Mouse (Mus musculus) erythroblast, adult 5-6 weeks (primary cell): ENCODE measurements around the gene Cdk17. TPM values are rescaled to one million over a fixed set of nuclear protein-coding genes. Genes with fewer than 3 reads are reported as not detected.
A peak's percentile ranks its signal among the peaks of the same experiment; 100 is the strongest.
"Not testable (repeated sequence)": the region's sequence is repeated elsewhere in the genome, so short reads cannot be mapped to it uniquely, and the experiment has no call there.

ENCODE experiments used
- ATAC-seq: replicated peaks from 2 replicates; pipeline ENCODE4 v1.8.0; 2016; ENCODE audit warnings: moderate number of reproducible peaks, mild to moderate bottlenecking, moderate TSS enrichment, inconsistent platforms; ENCODE audit not compliant: poor library complexity, low FRiP score, severe bottlenecking
- total RNA-seq, 2 experiments: library from RNA; stranded (forward) in 1 of 2; stranded (reverse) in 1 of 2; fragments of 150-400 nt in 1 of 2; fragments of 200-764, 138-1000 nt in 1 of 2; gene quantifications; 2 replicates each; pipeline versions ENCODE4 v1.2.3 to v1.2.4; 2015 to 2017; ENCODE audit warnings: low replicate concordance in 2 of 2

Gene Cdk17
- total RNA-seq, 2 experiments from 2014 or later = 26.2 to 27.5 TPM

GRCm38 (mm10) chr10:93140778-93141177 is 19.9 kb upstream of the Cdk17 start:
- no peak for ATAC-seq

DNA sequence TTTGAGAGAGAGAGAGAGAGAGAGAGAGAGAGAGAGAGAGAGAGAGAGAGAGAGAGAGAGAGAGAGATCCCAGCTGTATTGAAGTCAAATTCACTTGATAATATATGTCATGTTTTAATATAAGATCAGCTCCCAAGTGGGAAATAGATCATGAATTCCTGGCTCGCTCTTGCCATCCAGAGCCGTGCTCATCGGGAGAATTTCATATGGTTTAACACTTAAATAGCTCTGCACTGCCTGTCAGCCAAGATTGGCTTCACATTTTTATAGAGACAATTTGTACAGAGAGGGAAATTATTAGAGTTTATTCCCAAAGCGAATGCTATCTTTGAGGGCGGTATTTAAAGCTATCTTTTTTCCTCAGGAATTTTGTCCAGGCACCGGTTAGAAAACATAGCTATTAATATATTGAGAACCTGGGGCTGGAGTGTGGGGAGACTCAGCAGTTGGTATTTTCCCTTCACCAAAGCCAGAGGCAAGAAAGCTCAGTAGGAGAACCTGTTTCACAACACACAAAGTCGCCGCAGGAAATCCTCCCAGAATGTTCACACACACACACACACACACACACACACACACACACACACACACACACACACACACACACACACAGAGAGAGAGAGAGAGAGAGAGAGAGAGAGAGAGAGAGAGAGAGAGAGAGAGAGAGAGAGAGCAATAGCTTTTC is 17.9 kb upstream of the Cdk17 start:
- no peak for ATAC-seq

DNA sequence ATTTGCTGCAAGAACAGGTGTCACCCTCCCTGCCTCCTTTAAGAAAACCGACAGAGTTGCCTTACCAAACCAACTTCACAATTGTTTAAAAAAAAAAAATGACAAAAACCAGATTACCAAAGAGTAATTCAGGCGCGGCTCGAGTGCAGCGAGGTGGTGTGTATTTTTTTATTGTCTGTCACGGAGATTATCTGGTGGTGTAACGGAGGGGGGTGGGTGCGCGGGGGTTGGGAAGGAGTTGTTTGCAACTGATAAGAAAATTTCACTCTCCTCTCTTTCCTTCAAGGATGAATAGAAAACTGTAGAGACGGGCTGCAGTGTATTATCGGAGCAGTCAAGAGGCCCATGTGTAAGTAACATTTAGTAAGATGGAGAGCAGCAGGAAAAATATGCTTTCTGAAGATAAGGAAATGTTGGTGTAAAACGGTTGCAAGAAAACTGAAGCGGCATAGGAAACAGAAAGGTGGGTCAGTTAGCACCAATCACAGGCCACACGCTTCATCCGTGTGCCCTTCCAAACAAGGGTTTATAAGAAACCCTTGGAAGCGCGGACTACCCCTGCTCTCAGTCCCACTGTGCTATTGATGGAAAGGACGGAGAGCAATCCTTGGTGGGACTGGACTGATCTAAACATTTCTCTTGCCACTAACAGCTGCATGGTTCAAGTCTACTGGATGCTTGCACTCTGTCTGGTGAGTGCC is 17.2 kb upstream of the Cdk17 start:
- ATAC-seq = peak; percentile 86

DNA sequence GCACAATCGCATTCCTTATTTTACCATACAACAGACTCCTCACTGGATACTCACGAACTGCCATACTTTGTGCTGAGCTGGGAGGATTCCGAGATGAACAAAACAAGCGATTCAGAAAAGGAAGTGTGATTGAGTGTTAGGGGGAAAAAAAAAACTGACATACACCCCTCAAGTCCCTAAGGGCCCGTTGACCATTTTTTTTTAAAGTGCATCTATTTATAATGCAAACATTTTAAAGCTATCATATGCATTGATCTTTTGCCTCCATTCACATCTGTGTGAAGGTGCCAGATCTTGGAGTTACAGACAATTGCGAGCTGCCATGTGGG is 16.7 kb upstream of the Cdk17 start:
- no peak for ATAC-seq

- no peak for ATAC-seq
These were observed 16.1 kb upstream of the Cdk17 start for GRCm38 (mm10) chr10:93144579-93144978.

- ATAC-seq = peak; percentile 56
These were observed 15.6 kb upstream of the Cdk17 start for GRCm38 (mm10) chr10:93145088-93145487.

- no peak for ATAC-seq
These were observed 14.1 kb upstream of the Cdk17 start for GRCm38 (mm10) chr10:93146601-93147000.

DNA sequence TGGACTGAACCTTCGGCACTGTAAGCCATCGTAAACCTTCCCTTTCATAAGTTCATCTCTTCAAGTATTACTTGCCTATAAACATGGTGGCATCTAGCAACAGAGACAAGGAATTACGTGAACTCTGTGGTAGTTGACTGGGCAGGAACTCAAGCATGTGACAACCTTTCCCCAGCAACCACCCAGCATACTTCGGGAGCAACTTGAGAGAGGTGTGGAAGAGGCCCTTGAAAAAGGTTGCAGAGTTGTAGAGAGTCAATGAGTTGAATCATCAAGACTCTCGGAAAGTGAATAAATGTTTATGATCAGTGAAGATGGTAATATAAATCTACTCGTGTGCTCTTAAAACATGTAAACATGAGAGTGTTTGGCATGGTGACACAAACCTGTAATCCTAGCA is 13.0 kb upstream of the Cdk17 start:
- no peak for ATAC-seq

GRCm38 (mm10) chr10:93149597-93149996 is 11.1 kb upstream of the Cdk17 start:
- no peak for ATAC-seq

GRCm38 (mm10) chr10:93151775-93152174 is 8.9 kb upstream of the Cdk17 start:
- no peak for ATAC-seq

DNA sequence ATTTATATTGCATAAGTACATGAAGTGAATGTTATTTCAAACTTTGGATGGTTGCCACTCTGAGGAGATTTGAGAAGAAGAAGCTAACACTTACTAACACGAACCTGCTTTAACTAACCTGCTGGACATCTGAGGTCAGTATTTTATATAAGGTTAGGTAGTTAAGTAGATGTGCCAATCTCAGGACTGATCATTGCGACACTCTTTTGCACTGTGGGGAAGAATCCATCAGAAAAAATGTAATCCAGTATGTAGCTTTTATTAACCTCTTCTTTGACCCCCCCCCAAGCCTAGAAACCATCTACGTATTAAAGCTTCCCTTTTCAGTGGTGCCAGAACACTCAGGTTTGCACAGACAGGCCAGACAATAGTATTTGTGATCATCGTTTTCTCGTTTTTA is 8.0 kb upstream of the Cdk17 start:
- ATAC-seq = no peak

DNA sequence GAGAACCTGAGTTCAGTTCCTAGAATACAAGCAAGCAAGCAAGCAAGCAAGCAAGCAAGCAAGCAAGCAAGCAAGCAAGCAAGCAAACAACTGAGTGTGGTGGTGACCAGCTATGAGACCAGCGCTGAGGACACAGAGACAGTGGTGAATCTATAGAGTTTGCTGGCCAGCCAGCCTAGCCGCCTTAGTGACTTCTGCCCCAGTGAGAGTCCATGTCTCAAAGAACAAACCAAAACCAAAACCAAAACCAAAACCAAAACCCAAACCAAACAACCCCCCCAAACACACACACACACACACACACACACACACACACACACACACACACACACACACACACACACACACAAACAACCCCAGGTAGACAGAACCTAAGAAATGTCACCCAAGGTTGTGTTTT is 7.3 kb upstream of the Cdk17 start:
- not testable (repeated sequence) for ATAC-seq

- peak; percentile 10 for ATAC-seq
These were observed 801 bp upstream of the Cdk17 start for GRCm38 (mm10) chr10:93159651-93160496.

GRCm38 (mm10) chr10:93160497-93160806 is 223 bp upstream of the Cdk17 start:
- ATAC-seq = peak; percentile 80

DNA sequence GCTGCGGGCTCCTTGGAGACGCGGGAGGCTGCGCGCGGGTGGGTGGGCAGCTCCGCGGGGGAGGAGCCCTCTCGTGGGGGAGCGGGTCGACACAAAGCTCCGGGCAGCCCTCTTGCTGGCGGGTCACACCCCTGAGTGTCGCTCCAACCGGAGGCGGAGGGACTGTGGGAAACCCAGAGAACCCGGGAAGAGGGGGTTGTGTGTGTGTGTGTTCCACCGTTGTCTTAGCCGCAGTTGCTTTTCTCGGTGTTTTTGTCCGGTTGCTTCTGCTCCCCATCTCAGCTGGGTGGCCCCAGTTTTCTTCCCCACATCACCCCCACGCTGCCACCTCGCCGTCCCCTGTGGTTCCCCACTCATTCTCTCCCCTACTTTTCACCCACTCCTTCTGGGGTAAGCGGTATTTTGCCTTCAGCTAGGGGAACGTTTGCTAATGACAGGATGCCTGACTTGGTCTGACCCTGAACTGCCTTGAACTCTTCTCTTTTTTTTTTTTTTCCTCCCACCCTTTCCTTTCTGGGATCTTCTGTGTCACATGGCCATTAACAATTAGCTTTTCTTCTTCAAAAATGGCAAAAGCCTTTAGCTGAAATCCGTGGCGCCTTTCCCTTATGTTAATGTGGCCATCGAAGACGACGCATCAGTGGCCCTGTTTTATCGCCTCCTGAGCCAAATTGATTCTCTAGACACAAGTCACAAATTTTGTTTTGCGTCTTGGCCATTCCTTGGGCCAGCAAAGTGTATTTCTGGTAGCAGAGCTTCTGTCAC is 1.0 kb downstream of the Cdk17 start:
- ATAC-seq = peak; percentile 37

- no peak for ATAC-seq
These were observed 1.7 kb downstream of the Cdk17 start for GRCm38 (mm10) chr10:93162276-93162971.

- ATAC-seq = no peak
These were observed 2.4 kb downstream of the Cdk17 start for GRCm38 (mm10) chr10:93162972-93163660.

- ATAC-seq = no peak
These were observed 3.2 kb downstream of the Cdk17 start for GRCm38 (mm10) chr10:93163711-93164488.
